Mouse (Mus musculus) heart, postnatal 25 days (tissue): ENCODE results near the gene Rbm3. TPM values are rescaled to one million over a fixed set of nuclear protein-coding genes. Genes with fewer than 3 reads are reported as not detected.

ENCODE experiments used
- total RNA-seq, 2 experiments: library from RNA; stranded (reverse); gene quantifications; 2 replicates each; pipeline ENCODE4 v1.2.3; 2021

The Rbm3 gene
- total RNA-seq, 2 experiments from 2014 or later = 58.8 to 85.0 TPM

Other genes starting within 250 kb of the Rbm3 start
- gene Pqbp1, start 246.6 kb downstream of the Rbm3 start, total RNA-seq = 10 to 100 TPM; 22.1 to 22.7 TPM
- 10 to 100 TPM; 49.5 to 50.1 TPM for gene Timm17b, start 246.5 kb downstream of the Rbm3 start, total RNA-seq
- gene Gm10491, start 238.0 kb downstream of the Rbm3 start, total RNA-seq = not detected
- gene Gm10490, start 236.3 kb downstream of the Rbm3 start, total RNA-seq = not detected
- gene Pcsk1n, start 226.1 kb downstream of the Rbm3 start, total RNA-seq = under 1 TPM in 1 of 2 experiments, not detected in 1; 0.11 TPM
- not detected for gene Eras, start 217.3 kb downstream of the Rbm3 start, total RNA-seq
- 10 to 100 TPM in 1 of 2 experiments, 1 to 10 TPM in 1; 9.9 to 12.4 TPM for gene Hdac6, start 198.0 kb downstream of the Rbm3 start, total RNA-seq
- under 1 TPM in 1 of 2 experiments, not detected in 1; 0.53 TPM for gene Gata1, start 167.8 kb downstream of the Rbm3 start, total RNA-seq
- gene Glod5, start 127.4 kb downstream of the Rbm3 start, total RNA-seq = not detected
- gene Suv39h1, start 71.1 kb downstream of the Rbm3 start, total RNA-seq = 1 to 10 TPM; 4.1 to 5.0 TPM
- 1 to 10 TPM; 1.8 to 2.3 TPM for gene Was, start 55.4 kb downstream of the Rbm3 start, total RNA-seq
- 10 to 100 TPM; 43.6 to 46.6 TPM for gene Wdr13, start 13.0 kb downstream of the Rbm3 start, total RNA-seq
- 1 to 10 TPM; 4.2 to 4.3 TPM for gene Tbc1d25, start 30.3 kb upstream of the Rbm3 start, total RNA-seq
- 10 to 100 TPM; 19.6 to 22.6 TPM for gene Ebp, start 47.6 kb upstream of the Rbm3 start, total RNA-seq
- gene Porcn, start 60.6 kb upstream of the Rbm3 start, total RNA-seq = 1 to 10 TPM; 1.9 to 2.6 TPM
- 10 to 100 TPM; 10.3 to 10.7 TPM for gene Ftsj1, start 106.5 kb upstream of the Rbm3 start, total RNA-seq
- gene Slc38a5, start 125.3 kb upstream of the Rbm3 start, total RNA-seq = under 1 TPM; 0.49 to 0.81 TPM
- gene Ssxb10, start 181.5 kb upstream of the Rbm3 start, total RNA-seq = not detected
- not detected for gene Ssxb9, start 221.1 kb upstream of the Rbm3 start, total RNA-seq